Mouse (Mus musculus) adrenal gland (tissue): ENCODE results near the gene Pcgf1.

Source experiments
- intact Hi-C: fragments of 180-260 bp; cut with DNase I; formaldehyde crosslinking; loops from one replicate; pipeline ENCODE4 v1.15.1; 2025

The Pcgf1 gene

DNA sequence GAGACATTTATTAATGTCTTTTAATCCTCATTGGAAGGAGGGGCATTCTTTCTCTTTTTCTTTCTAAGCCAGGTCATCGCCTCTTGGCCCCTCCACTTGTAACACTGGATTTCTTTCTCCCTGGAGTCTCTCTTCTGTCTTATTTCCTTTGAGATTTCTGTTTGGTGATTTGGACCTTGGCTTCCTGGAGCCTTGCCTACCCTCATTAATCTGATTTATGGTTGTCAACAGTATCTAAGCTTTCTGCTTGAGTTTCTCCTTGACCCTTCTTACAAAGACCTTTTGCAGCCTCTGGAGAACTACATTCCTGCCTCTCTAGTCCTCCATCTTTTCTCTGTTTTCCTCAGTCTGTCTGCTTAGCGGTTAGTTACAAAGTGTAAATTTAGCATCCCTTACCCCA lies 20.7 kb downstream of the Pcgf1 start:
- intact Hi-C loops: no loop called here

GRCm38 (mm10) chr6:83101316-83101687 lies 23.6 kb downstream of the Pcgf1 start, which contains the start of the genes Ccdc142 and Gm42688:
TSS of gene Ccdc142 (plus strand) at chr6:83101601.
TSS of gene Gm42688 (plus strand) at chr6:83101617.
- intact Hi-C loops: loop anchor here (2.0 kb wide), 1 partner anchor 105 kb away; no protein-coding TSS in a partner anchor

- intact Hi-C loops: loop anchor here (2.0 kb wide), 1 partner anchor 105 kb away; no protein-coding TSS in a partner anchor
Observed at GRCm38 (mm10) chr6:83101688-83102556, 24.3 kb downstream of the Pcgf1 start.

DNA sequence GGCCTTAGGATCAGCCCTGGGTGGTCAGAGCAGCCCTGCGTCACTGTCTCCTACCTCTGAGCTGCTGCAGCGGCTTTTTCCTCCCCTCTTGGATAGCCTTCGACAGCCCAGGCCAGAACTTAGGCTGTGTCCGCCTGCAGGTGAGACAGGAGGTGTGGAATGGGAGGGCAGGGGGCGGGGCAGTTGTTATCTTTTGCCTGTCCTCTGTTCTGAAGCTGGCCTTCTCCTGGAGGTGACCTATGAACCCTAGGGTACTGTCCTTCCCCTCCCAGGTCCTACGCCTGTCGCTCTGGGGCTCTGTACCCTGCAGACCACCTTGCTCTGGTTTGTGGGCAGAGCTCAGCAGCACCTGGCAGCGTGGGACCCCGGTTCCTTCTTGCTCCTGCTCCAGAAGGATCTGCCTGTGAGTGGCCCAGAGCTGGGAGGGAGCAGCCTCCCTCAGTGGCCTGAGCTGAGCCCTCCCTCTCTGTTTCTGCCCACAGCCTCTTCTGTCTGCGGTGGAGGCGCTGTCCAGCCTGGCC lies 25.5 kb downstream of the Pcgf1 start:
- intact Hi-C loops: no loop called here

DNA sequence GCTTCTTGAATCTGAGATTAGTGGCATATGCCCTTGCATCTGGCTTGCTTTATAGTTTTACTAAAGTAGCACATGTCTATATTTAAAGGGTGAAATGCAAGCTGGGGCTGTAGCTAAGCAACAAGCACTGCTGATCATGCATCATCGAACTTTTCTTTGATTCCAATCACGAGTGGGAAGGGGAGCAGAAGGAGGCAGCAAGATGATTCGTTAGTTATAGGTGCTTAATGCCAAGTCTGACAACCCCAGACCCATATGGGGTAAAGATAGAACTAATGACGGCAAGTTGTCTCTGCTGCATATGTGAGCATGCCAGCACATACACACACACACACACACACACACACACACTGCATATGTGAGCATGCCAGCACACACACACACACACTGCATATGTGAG lies 26.5 kb downstream of the Pcgf1 start:
- intact Hi-C loops: no loop called here

GRCm38 (mm10) chr6:83107566-83108400 lies 30.1 kb downstream of the Pcgf1 start:
- intact Hi-C loops: no loop called here

GRCm38 (mm10) chr6:83108762-83109668 lies 31.3 kb downstream of the Pcgf1 start, which contains the start of gene Mrpl53:
TSS of gene Mrpl53 (plus strand) at chr6:83109040.
- intact Hi-C loops: no loop called here

- intact Hi-C loops: loop anchor here (5.0 kb wide), 1 partner anchor 34 kb away; the partner anchor contains the start of gene Pcgf1
Observed at GRCm38 (mm10) chr6:83111510-83112136, 34.0 kb downstream of the Pcgf1 start.

DNA sequence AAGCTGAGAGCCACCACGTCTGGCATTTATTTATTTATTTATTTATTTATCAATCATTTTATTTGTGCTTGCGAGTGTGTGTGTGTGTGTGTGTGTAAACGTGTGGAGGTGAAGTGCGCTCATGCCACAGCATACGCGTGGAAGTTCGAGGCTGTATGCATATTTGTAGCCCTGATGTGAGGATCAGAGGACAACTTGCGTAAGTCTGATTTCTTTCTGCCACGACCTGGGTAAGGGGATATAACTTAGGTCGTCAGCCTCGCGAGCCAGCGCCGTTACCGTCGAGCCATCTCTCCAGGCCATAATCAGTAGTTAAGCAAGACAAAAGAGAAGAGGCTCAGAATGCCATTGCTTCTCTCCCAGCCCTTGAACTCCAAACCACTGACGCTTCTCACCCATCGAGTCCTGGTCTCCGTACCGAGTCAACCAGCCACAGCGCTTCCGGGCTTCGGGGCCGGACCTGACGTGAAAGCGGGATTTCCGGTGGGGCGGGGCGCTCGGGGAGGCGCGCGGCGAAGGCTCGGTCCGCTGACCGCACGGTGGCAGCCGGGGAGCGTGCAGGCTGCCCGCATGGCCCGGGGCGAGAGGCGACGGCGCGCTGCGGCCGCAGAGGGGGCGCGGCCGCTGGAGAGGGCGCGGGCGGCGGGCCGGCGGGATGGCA lies 37.5 kb downstream of the Pcgf1 start, which contains the start of gene Mogs:
Gene Mogs (plus strand): TSS at position 486 of the 661 bp plus-strand sequence.
- intact Hi-C loops: no loop called here

DNA sequence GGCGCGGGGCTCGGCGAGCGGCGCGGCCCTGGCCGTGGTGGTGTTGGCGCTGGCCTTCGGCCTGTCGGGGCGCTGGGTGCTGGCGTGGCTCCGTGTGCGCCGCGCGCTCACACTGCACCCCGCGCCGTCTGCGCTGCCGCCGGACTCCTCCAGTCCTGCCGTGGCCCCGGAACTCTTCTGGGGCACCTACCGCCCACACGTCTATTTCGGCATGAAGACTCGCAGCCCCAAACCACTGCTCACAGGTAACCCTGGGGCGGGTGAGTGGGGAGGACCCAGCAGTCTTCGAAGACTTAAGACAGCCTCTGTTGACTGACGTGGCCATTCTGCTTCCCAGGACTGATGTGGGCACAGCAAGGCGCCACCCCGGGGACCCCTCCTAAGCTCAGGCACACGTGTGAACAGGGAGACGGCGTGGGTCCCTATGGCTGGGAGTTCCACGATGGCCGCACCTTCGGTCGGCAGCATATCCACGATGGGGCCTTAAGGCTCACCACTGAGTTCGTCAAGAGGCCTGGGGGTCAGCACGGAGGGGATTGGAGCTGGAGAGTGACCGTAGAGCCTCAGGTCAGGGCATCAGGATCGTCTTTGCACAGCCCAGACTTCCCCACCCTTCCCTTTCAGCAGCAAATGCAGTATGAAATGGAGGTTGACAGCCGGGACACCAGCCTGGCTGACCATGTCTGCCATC lies 38.2 kb downstream of the Pcgf1 start:
- intact Hi-C loops: no loop called here

GRCm38 (mm10) chr6:83116373-83117164 lies 38.9 kb downstream of the Pcgf1 start:
- intact Hi-C loops: no loop called here

GRCm38 (mm10) chr6:83117165-83117438 lies 39.4 kb downstream of the Pcgf1 start:
- intact Hi-C loops: no loop called here

- intact Hi-C loops: no loop called here
Observed at GRCm38 (mm10) chr6:83117616-83118015, 39.9 kb downstream of the Pcgf1 start.

GRCm38 (mm10) chr6:83118369-83118768 lies 40.7 kb downstream of the Pcgf1 start:
- intact Hi-C loops: no loop called here

GRCm38 (mm10) chr6:83118825-83119733 lies 41.4 kb downstream of the Pcgf1 start:
- intact Hi-C loops: no loop called here

DNA sequence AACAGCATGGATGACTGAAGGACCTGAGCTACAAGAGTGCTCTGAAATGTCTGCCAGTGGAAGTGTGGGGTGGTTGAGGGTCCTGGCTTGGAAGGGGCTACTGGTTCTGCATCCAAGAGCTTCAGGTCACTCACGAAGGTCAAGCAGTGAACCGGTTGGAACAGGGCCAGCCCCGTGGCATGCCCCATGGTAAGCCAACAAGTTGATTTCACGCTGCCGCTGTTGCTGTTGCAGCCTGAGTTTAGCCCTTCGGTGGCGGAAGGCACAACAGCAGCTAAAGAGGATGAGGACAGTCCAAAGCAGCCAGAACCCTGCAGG lies 42.0 kb downstream of the Pcgf1 start:
- intact Hi-C loops: loop anchor here (5.0 kb wide), 1 partner anchor 38 kb away; the partner anchor contains the start of genes 1700003E16Rik and Wdr54
